Mouse (Mus musculus) T-helper 1 cell (primary cell): Measurements from ENCODE around the gene Nectin2.
"Not testable (repeated sequence)": the region's sequence is repeated elsewhere in the genome, so short reads cannot be mapped to it uniquely, and the experiment has no call there.

Experiments
- in situ Hi-C: fragments of 300-600 bp; cut with MboI, MseI; formaldehyde crosslinking; loops from one replicate; pipeline ENCODE4 v1.15.1; 2025; ENCODE audit warnings: high pct_unique_total_duplicates

Gene Nectin2

DNA sequence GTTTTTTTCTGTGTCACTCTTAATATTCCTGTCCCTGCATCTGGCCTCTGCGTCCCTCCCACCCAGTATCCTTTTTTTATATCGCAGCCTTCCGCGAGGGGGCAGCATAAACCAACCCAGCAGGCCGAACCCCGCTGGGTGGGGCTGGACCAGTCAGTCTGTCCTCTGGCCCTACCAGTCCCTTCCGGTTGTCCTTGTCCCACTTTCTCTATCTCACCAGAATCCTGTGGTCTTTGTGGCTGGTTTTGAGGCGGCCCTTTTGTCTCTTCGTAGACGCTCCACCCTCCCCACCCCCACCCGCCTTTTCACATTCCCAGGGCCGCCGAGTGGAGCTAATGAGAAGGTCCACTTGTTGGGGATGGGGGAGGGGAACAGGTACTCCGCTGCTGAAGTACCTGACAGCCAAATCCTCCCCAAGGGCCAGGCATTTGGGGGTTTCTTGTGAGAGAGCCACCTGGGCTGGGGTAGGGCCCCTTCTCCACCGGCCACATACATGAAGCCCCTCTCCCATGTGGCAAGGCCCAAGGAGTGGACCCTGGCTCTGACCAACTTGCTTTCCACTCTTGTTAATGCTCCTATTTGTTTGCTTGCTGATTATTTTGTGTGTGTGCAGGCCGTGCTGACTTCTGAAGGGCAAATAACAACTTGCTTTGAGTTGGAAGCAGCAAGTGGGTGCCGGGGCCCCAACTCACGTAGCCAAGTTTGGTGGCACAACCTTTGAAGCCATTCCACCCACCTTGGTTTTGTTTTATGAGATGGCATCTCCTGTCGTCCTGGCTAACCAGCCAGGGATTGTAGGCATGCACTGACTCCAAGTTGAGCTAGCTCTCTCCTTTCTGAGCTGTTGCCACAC, at the start of gene Nectin2:
Gene Nectin2 (minus strand): TSS at position 267 of the 853 bp plus-strand sequence.
- in situ Hi-C loops, result loop anchor here (5.0 kb wide), 1 partner anchor 37 kb away; no protein-coding TSS in a partner anchor

DNA sequence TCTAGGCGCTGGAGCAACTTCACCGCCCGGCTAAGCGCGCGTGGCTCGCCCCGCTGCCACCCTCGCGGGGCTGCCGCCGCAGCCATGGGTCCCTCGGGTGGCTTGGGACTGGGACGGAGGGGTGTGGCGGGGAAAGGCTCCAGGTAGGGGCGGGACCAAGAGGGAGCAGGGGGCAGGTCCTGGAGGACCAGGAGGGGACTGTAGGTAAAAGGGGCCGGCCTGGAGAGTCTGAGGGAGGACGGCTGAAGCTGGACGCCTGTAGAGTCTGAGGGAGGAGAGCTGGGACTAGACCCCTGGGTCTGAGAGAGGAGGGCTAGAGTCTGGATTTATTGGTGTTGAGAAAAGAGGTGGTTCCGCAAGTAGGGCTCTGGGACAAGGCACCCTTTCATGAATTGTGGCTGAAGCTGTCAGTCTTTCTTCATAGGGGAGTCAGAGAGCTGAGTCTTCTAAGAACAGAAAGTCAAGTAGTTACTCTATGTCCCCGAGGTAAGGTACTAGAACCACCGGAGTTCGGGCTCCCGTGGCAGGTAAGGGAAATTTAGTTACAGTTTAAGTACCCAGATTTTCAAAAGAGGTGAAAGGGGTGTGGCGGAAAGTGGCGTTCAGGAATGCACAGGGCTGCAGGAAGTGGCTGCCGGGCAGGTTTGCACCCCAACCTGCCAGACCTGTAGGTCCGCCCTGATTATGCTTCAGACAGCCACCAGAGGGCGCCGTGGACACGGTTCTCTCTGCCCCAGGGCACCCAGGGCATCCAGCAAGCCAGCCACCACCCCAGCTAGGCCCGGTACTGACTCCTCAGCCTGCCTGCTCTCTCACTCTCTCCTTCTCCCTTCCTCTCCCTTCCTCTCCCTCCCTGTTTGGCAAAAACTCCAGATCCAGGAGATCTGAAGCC, 46.7 kb upstream of the Nectin2 start, which contains the start of gene Cblc:
Gene Cblc (minus strand): TSS at position 113 of the 892 bp plus-strand sequence.
- in situ Hi-C loops, result no loop called here

DNA sequence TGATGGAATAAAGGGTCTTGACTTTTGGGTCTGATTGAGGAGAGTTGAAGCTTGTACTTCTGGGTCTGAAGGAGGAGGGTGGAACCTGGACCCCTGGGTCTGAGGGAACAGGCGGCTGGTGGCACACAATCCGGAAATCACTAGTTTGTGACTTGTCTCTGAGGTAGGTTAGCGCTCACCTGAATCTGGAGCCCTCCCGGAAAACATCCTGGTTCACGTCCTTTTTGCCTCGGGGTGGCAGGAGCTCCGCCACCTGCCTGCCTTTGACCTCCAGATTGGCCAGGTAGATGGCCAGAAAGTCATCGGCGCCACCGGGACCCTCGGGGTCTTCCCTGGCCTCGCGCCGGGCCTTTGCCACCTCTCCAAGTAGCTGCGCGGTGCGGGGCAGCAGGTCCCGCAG, 46.0 kb upstream of the Nectin2 start:
- in situ Hi-C loops, result no loop called here

DNA sequence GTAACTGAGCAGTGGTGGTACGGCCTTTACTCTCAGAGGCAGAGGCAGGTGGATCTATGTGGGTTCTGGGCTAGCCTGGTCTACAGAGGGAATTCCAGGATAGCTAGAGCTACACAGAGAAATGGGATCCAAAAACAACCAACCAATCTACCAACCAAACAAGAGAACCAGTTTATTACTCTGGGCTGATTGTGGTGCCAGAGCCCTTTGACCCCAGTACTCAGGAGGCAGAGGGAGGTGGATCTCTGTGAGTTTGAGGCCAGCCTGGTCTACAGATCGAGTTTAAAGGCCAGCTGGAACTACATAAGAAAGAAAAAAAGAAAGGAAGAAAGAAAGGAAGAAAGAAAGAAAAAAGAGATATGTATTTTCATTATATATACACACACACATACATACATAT, 45.0 kb upstream of the Nectin2 start:
- in situ Hi-C loops, result no loop called here

DNA sequence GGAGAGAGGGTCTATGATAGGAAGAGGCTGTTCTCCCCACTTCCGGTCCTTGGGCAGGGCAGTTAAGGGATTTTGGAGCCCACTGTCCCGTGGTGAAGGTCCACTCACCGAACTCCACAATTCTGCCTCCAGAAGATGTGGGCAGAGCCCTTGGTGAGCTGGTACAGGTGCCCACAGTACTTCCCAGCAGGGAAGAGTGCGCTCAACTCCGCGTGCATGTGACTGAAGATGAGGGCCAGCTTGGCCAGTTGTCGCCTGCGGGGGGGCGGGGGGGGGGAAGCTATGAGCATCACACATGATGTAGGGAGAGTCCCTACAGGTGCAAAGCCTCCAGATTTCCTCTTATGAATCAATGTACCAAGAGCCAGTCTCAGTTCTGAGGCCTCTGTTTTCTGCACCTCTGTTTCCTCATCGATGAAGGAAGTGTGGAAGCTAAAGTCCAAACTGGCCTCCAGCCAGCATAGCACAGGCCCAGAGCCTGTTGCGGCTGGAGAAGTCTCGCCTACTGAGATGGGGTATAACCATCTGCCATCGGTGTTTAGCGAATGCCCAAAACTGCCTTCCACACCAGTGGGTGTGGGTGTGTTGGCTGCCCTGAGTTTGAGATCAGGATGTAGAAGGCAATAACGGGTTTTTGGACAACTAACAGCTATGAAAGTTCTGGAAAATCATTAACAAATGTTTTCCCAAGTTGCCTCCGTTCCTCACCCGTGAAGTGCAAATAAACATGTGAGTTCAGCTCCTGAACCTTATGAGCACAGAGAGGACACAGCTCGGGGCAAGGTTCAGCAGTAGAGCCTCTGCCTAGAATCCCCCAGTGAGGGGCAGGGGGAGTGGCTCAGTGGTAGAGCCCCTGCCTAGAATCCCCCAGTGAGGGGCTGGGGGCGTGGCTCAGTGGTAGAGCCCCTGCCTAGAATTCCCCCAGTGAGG, 42.7 kb upstream of the Nectin2 start:
- in situ Hi-C loops, result no loop called here

DNA sequence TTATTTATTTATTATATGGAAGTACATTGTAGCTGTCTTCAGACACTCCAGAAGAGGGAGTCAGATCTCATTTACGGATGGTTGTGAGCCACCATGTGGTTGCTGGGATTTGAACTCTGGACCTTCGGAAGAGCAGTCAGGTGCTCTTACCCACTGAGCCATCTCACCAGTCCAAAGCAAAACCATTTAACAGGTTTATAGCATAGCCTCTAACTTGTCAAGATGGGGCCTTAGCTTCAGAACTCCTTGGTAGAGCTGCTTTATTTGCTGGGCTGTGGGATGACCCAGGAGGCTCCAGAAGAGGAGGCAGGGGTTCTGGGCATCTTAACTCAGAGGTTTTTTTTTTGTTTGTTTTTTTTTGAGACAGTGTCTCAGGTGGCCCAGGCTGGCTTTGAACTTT, 41.2 kb upstream of the Nectin2 start:
- in situ Hi-C loops, result not testable (repeated sequence)

DNA sequence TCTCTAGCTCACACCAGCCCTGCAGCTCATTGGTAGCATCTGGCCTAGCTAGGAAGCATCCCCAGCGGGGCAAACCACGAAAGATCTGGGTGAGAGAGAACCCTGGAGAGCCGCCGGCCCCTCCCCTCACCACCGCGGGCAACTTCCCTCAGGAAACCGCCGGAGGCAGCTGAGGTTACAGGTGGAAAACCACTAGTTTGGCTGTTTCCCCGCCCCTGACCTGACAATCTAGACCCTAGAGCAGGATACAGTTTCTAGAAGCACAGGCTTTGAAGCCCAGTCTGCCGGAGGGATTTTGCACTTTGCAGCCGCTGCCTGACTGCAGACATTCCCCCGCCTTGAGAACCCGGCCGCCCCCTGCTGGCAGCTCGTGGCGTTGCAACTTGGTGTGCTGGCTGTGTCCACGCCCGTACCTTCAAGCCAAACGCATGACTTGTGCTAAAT, 39.6 kb upstream of the Nectin2 start:
- in situ Hi-C loops, result loop anchor here (5.0 kb wide), 1 partner anchor 38 kb away; the partner anchor contains the start of gene Nectin2

DNA sequence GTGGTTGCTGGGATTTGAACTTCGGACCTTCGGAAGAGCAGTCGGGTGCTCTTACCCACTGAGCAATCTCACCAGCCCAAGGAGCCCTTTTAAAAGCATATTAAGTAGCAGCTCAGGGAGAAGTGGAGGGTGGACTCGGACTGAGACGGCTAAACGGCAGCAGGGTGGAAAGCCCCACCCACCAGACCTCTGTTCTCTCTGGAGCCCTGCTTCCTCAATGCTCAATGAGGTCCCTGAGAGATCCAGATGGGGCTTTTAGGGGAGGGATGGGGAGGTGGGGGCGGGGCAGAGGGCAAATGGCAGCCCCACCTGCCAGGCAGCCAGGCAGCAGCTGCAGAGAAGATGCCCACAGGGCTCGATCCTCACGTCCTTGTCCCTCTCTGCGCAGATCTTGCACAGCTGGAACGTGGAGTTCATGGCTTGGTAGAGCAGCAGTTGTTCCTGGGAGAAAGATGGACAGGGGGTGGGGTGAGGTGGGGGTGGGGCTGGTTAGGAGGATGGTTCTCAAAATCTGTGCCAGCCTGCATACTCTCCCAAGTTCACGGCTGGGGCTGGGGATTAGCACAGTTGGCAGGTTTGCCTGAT, 35.7 kb upstream of the Nectin2 start:
- in situ Hi-C loops, result loop anchor here (5.0 kb wide), 1 partner anchor 34 kb away; the partner anchor contains the start of gene Nectin2

DNA sequence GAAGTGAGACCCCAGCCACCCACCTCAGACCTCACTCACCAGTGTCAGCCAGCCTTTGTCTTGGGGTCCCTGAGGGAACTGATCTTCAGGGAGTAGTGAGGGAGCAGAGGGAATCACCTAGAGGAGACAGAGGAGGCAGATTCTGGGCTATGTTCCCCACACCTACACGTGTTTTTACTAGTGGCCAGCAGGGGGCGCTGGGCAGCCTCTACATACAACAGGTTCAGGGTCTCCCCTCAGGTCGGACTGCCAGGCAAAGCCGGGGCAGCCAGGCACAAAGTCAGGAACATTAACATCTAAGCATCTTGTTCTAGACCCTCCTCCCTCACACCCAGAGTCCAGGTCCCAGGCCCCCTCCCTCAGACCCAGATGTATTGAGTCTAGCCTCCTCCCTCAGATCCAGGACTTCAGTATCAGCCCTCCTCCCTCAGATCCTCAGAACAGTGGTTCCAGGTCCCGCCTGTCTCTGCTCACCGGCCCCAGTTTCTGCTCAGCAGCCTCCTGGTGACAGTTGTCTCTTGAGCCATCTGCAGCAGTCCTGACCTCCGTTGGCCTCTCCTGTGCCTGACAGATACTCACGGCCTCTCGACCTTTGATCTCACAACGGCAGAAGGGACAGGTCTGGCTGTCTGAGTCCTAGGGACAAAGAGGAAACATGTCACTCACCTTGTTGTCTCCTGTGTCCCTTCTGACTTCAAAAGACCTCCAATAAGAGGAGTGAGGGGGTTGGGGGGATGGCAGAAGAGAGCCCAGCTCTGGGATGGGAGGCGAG, 34.7 kb upstream of the Nectin2 start:
- in situ Hi-C loops, result loop anchor here (5.0 kb wide), 1 partner anchor 33 kb away; the partner anchor contains the start of gene Nectin2

DNA sequence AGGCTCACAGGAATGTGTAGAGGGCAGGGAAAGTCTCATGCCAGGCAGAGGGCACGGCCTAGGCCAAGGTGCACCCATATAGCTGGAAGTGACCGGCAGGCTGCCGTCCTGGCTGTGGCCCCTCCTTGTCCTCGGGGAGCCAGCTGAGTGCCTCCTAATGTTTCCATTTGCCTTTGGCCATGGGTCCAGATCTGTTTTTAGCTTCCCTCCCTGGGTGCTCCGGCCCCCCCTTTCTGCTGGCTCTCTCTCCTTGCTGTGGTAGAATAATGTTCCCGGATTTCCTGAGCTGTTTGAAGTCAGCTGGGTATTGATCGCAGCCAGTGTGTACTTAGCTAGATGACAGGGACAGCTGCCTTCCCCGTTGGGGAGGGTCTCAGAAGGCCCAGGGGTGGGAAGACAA, 33.3 kb upstream of the Nectin2 start:
- in situ Hi-C loops, result no loop called here

DNA sequence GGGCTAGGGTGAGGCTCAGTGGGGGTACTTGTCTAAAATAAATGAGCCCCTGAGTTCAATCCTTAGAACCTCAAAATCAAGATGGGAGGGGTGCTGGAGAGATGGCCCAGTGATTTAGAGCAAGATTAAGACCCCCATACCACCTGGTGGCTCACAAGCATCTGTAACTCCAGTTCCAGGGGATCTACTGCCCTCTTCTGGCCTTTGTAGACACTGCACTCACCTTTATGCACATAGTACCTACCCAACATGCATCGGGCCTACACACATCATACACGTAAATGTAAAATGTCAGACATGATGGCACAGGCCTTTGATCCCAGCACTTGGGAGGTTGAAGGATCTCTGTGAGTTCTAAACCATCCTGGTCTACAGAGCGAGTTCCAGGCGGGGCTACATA, 32.4 kb upstream of the Nectin2 start:
- in situ Hi-C loops, result no loop called here

DNA sequence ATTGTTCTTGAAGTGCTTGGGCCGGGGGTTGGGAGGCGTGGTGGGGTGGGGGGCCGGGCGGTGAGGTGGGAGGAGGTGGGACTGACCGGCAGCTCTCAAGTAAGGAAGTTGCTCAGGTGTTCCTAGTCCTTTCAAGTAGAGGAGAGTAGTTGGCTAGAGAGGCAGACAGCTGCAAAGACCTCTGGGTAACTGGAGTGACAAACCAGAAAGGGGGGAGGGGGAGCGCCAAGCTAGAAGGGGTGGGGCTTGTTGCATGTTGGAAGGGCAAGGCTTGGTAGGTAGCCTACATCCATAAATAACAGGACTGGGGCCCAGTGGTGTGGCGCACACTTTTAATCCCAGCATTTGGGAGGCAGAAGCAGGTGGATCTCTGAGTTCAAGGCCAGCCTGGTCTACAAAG, 31.5 kb upstream of the Nectin2 start:
- in situ Hi-C loops, result no loop called here

DNA sequence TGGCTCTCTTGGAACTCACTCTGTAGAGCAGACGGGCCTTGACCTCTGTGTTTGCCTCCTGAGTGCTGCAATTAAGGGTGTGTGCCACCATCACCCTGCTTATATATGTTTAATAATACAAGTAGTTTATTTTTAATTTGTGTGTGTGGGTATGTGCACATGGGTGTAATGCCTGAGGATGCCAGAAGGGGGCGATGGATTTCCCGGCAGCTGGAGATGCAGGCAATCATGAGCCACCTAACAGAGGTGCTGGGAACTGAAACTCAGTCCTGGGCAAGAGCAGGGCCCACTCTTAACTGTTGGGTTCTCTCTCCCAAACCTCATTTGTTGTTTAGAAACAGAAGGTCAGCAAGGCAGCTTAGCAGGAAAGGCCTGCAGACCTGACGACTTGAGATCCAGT, 29.6 kb upstream of the Nectin2 start:
- in situ Hi-C loops, result no loop called here

DNA sequence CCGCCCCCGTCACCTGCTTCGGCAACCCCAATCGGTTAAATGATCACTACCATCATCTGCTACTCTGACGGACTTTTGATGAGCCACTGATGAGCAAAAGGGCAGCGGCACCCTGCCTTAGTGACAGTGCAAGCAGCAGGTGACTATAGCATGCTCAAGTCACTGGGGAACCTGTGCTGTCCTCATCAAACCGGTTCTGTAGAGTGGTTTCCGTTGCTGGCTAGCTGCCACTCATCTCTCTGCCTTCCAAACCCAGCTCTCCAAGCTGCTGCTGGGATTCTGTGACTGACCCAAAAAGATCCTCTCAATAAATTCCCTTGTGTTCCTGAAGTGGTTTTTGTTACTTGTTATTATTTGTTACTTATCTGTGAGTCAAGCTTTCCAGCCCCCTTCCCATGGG, 28.4 kb upstream of the Nectin2 start:
- in situ Hi-C loops, result no loop called here

DNA sequence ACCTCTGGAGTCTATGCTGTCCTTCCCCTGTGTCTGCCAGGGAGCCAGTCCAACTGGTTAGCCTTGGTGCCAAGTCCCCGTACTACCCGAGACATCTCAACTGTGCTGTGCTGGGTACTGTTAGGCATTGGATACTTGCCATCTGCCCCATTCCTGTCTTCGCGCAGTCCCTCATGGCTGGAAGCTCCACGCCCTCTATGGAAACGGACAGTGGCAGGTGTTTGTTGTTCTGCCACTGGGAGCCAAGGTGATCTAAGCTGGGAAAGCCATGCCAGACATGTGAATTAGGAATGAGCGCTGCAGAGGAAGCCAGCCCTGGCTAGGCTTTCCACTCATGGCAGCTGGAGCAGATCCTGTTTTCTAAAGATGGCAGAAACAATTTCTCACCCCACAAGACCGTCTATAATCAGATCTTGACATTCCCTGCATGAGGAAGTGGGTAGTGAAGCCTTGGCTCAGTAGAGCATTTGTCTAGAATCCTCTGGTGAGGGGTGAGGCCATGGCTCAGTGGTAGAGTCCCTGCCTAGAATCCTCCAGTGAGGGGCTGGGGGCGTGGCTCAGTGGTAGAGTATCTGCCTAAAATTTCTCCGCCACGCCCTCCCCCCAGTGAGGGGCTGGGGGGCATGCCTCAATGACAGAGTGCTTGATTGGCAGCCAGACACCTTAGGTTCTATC, 26.9 kb upstream of the Nectin2 start:
- in situ Hi-C loops, result no loop called here

DNA sequence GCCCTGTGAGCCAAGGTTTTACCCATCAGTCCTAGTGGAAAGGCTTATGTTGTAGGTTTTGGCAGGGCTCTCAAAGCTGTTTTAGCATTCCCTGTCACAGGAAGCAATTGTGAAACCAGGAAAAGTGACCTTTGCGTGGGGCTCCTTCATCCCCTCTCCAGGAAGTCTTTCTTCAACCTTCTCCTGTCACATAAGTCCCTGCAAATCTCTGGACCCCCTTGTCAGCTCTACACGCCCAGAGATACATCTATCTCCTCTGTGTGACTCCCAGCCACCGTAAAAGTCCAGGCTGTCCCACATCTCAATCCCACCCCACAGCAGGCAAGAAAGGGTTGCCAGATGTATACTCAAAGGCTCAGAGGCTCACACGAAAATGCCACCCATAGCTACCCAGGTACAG, 21.4 kb upstream of the Nectin2 start:
- in situ Hi-C loops, result no loop called here

DNA sequence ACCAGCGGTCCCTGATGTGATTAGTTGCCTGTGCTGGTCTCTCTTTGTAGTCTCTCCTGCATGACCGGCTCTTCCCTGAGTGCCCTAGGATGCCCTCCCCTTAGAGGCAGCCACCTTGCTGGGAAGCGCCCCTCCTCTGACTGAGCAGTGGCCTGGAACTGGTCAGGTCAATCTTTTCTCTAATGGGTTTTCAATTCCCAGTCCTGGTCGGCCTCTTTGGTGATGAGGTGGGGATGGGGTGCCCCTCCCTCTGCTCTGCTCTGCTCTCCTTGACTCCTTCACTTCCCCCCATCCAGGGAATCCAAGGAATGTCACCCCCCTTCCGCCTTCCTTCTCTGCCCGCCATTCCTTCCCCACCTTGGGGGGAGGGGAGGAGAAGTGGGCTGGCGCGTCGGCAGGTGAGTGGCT, 20.7 kb upstream of the Nectin2 start, which contains the start of gene Bcam:
Gene Bcam (minus strand): TSS at position 33 of the 408 bp plus-strand sequence.
- in situ Hi-C loops, result no loop called here

DNA sequence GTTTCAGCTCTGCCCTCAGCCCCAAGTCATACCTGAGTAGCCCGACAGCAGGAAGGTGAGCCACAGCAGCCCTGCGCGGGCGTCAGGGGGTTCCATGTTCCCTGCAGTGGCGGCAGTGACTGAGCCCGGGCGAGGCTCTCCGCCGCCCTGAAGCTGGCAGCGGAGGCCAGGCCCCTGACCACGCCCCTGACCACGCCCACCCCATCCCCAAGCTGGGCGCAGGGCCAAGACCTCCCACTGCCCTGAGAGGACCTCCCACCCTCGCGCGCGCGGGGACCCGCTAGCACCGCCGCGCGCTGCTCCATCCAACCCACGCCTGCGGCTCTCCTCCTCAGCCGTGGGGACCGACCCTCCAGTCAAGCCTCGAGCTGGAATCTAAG, 20.1 kb upstream of the Nectin2 start:
- in situ Hi-C loops, result no loop called here
